Mouse (Mus musculus) bone marrow macrophage, adult 2 months (primary cell): ENCODE measurements around the gene Hist1h3d. TPM values are rescaled to one million over a fixed set of nuclear protein-coding genes. Genes with fewer than 3 reads are reported as not detected.

ENCODE experiments used
- H3K27ac ChIP-seq: 2 replicates; pipeline ENCODE4 v1.5.1; 2012; ENCODE audit warnings: low read depth, low read length; ENCODE audit not compliant: insufficient read depth
- H3K4me1 ChIP-seq: 2 replicates; pipeline ENCODE4 v1.6.1; 2012; ENCODE audit warnings: low read length; ENCODE audit not compliant: control insufficient read depth, insufficient read depth
- H3K4me3 ChIP-seq: 2 replicates; pipeline ENCODE4 v1.5.1; 2012; ENCODE audit warnings: mild to moderate bottlenecking, low read length, moderate library complexity; ENCODE audit not compliant: insufficient read depth
- CTCF ChIP-seq: IDR thresholded peaks from 2 replicates; pipeline ENCODE4 v1.5.1; 2012; ENCODE audit warnings: low read depth, mild to moderate bottlenecking, low read length, moderate library complexity
- POLR2A ChIP-seq: IDR thresholded peaks from 2 replicates; pipeline ENCODE4 v1.6.1; 2012; ENCODE audit warnings: mild to moderate bottlenecking, low read depth, low read length, borderline replicate concordance
- polyA plus RNA-seq: library from polyadenylated mRNA; stranded (reverse); fragments of >200 nt; gene quantifications from 2 replicates; pipeline ENCODE4 v1.2.4, GENCODE M21; 2012; ENCODE audit not compliant: missing spikeins, insufficient read depth, insufficient read length

The Hist1h3d gene
- polyA plus RNA-seq, 1 experiment = 2.3 TPM

DNA sequence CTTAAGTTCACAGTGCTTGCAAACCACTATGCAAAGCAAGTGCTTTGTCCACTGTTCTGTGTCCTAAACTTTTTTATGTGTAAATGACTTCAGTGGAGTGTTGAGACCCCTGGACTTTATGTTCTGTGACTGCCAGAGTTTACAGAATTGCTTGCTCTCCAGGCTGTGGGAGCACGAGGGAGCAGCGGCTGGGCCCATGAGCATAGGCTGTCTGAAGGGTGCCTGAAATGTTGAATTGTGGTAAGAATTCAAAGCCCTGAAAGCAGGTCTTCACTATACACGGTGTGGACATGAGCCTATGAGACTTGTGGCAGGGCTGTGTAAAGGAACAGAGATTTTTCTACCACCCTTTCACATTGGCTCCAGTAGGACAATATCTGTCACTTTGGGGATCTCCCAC, 36.1 kb downstream of the Hist1h3d start:
- Histone ChIP-seq H3K4me1 (peaks cover 11% of the 10 kb centered on the region), H3K27ac (no peak overlapping the region), H3K4me3 (no peak overlapping the region)
- TF ChIP-seq CTCF (no peak), POLR2A (no peak)

DNA sequence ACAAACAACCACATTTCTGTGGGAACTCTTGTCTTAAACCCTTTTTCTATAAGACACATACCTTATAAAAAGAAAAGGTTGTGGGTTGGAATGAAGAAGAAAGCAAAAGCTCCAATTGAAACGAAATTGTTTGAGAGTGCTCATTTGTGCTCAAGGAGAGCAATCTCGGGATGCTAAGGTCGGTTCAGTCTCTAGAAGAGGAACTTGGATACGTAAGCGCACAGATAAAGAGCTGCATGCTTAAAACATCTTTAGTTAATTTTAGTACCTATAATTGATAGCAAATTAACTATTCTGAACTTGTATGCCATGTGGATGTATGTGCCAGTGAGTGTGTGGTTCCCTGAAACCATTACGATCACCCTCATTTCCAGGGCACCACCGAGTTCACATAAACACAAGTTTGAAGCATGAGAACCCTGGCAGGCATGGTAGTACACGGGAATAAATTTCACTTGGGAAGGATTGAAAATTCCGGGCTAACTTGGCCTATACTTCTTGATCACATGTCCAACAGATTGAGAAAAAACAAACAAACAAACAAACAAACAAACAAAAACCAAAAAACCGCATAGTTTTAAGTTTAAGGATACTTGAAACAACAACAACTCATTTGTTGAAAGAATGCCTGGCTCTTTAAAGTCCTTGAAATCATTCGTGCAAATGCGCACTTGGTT, 44.6 kb downstream of the Hist1h3d start:
- peak overlapping the region; percentile 64 for H3K4me3 ChIP-seq
- peak overlapping the region; percentile 84 for H3K27ac ChIP-seq
- H3K4me1 ChIP-seq = peaks cover 14% of the 10 kb centered on the region
- TF ChIP-seq CTCF (no peak), POLR2A (no peak)

DNA sequence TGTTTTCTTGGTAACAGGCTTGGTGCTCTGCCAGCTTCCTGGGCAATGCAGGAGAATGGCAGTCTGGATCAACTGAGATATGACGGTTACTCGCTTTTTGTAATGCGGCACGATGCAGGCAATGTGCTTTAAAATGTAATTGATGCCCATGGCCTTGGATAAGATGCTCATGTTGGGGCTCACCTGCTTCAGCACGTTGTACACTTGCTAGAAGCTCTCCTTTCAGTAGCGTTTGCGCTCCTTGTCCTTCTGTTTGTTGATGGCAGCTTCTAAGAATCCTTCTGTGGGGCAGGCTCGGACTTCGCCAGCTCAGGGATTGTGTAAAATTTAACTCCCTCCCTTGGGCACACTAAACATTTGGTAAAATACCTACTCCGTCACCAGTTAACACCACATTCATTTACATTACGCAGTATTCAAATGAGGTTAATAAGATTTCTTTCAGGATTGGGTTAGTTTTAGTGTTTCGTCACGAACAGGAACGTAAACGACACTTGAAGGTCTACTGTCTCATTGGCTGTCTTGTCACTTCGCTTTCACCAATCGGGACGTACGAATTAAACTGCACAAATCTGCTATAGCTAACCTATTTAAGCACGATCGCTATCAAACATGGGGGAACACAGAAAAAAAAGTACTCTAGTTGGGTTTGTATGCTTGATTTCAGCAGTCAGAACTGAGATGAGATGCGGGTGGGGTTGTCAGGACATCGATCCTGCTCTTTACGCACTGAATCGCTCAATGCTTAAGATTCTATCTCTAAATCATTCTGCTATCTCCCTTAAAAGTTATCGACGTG, 45.4 kb downstream of the Hist1h3d start, which contains the start of gene Hist1h2be:
Hist1h2be (minus strand) TSS at position 392 of the 799 bp plus-strand sequence.
- H3K4me1 ChIP-seq = peaks cover 14% of the 10 kb centered on the region

DNA sequence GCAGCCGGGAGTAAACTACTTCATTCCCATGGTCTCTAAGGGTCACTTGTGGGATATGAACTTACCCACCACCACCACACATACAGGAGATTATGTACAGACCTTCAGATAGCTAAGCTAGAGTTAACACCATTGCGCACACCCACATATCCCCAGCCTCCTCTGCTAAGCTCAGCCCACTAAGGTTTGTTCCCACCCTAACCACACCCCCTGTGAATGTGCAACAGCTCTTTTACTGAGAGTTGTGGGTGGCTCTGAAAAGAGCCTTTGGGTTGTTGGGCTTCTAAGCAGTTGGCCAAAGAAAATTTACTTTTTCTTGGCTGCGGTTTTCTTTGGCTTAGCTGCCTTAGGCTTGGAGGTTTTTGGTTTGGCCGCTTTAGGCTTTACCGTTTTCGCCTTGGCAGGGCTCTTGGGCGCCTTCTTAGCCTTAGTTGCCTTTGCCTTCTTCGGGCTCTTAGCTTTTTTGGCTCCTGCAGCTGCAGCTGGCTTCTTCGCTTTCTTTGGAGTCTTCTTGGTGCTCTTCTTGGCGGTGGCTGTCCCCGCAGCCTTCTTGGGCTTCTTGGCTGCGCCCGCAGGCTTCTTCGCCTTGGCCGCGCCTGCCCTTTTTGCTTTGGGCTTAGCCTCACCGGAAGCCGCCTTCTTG, 46.1 kb downstream of the Hist1h3d start:
- peak overlapping the region; percentile 64 for H3K4me3 ChIP-seq
- TF ChIP-seq CTCF (no peak), POLR2A (no peak)
- H3K27ac ChIP-seq = peak overlapping the region; percentile 90
- H3K4me1 ChIP-seq = peaks cover 14% of the 10 kb centered on the region

More for the DNA sequence above, 45.4 kb downstream of the Hist1h3d start, which contains the start of gene Hist1h2be:
- Histone ChIP-seq H3K27ac (peak within 1 kb of the TSS; percentile 90), H3K4me3 (peak within 1 kb of the TSS; percentile 64)
- TF ChIP-seq POLR2A = no peak
- no peak for TF ChIP-seq CTCF

DNA sequence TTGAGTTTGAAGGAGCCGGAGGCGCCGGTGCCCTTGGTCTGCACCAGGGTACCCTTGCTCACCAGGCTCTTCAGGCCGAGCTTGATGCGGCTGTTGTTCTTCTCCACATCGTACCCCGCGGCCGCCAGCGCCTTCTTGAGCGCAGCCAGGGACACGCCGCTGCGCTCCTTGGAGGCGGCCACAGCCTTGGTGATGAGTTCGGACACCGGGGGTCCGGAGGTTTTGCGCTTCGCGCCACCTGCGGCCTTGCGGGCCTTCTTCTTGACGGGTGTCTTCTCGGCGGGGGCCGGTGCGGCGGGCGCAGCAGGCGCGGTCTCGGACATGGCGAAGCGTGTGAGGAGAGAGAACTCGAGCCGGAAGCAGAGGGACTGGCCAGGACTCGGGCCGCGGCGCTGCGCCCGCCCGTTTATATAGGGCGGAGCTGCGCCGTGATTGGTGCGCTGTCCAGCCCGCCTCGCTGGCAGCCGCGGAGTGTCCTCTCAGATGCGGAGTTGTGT, 46.7 kb downstream of the Hist1h3d start, which contains the start of gene Hist1h1e:
Hist1h1e (minus strand) TSS at position 384 of the 497 bp plus-strand sequence.
- Histone ChIP-seq H3K27ac (peak within 1 kb of the TSS; percentile 90), H3K4me3 (peak within 1 kb of the TSS; percentile 64), H3K4me1 (peaks cover 13% of the 10 kb centered on the region)
- peak; percentile 84; the same call in 1 of the 2 replicates for TF ChIP-seq POLR2A

DNA sequence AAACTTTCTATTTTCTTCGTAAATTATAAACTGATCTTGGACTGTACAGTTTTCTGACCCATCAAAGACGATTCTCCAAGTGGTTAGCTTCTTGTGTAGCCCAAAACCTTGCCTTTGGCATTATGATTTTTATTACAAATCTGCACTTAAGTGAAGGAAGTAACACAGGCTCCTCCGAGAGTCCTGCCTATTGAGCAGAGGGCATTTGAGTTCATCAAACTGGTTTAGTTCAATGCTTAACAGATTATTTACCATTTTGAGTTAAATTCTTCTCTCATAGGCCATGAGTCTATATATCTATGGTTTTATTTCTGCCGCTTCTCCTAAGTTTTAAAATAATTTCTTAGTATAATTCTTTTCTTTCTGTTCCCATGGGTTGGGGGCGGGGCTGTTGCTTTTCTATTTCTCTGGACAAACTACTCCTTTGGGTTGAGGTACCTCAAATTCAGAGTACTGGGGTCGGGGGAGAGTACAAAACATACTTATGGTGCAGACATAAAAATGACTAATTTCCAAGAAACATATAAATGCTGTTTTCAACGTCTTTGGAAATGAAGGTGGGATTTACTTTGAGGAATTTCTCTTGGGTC, 47.4 kb downstream of the Hist1h3d start:
- Histone ChIP-seq H3K27ac (peak overlapping the region; percentile 62), H3K4me3 (peak overlapping the region; percentile 41), H3K4me1 (peaks cover 12% of the 10 kb centered on the region)
- TF ChIP-seq CTCF (no peak), POLR2A (no peak)

Other genes with a start within 250 kb of the Hist1h3d start
- 14.9 and 16.4 TPM in 2 replicates for gene Zfp322a, start 206.6 kb upstream of the Hist1h3d start, polyA plus RNA-seq
- gene Abt1, start 151.9 kb upstream of the Hist1h3d start, polyA plus RNA-seq = 4.8 and 4.9 TPM in 2 replicates
- gene Btn1a1, start 109.9 kb upstream of the Hist1h3d start, polyA plus RNA-seq = not detected in 2 replicates
- gene Btn2a2, start 86.9 kb upstream of the Hist1h3d start, polyA plus RNA-seq = not detected in 2 replicates
- 2.5 and 3.1 TPM in 2 replicates for gene Hist1h4h, start 44.7 kb upstream of the Hist1h3d start, polyA plus RNA-seq
- 42.5 and 76.9 TPM in 2 replicates for gene Hist1h2af, start 41.9 kb upstream of the Hist1h3d start, polyA plus RNA-seq
- not detected in 2 replicates for gene Hist1h3g, start 40.3 kb upstream of the Hist1h3d start, polyA plus RNA-seq
- 0.71 and 0.97 TPM in 2 replicates for gene Hist1h2bh, start 32.4 kb upstream of the Hist1h3d start, polyA plus RNA-seq
- gene Hist1h3f, start 31.7 kb upstream of the Hist1h3d start, polyA plus RNA-seq = 0.80 TPM in 1 of 2 replicates, not detected in the other
- gene Hist1h4f, start 24.1 kb upstream of the Hist1h3d start, polyA plus RNA-seq = 4.7 TPM in 1 of 2 replicates, not detected in the other
- gene Hist1h1d, start 22.5 kb upstream of the Hist1h3d start, polyA plus RNA-seq = 0.11 and 0.39 TPM in 2 replicates
- 1.5 and 3.6 TPM in 2 replicates for gene Hist1h3e, start 13.4 kb upstream of the Hist1h3d start, polyA plus RNA-seq
- 1.7 TPM in 1 of 2 replicates, not detected in the other for gene Hist1h2ae, start 4.5 kb upstream of the Hist1h3d start, polyA plus RNA-seq
- gene Hist1h2bg, start 4.4 kb upstream of the Hist1h3d start, polyA plus RNA-seq = 9.8 and 11.9 TPM in 2 replicates
- gene Hist1h2bf, start 1.6 kb upstream of the Hist1h3d start, polyA plus RNA-seq = 3.8 and 7.9 TPM in 2 replicates
- gene Hist1h2ad, start 1.4 kb upstream of the Hist1h3d start, polyA plus RNA-seq = not detected in 2 replicates
- gene Hist1h4d, start 5.8 kb downstream of the Hist1h3d start, polyA plus RNA-seq = 1.6 and 2.5 TPM in 2 replicates
- 0.86 and 2.1 TPM in 2 replicates for gene Hist1h2be, start 45.4 kb downstream of the Hist1h3d start, polyA plus RNA-seq
- 2.6 TPM in 2 replicates for gene Hist1h1e, start 46.8 kb downstream of the Hist1h3d start, polyA plus RNA-seq
- 0.35 and 0.40 TPM in 2 replicates for gene Hist1h2ac, start 108.2 kb downstream of the Hist1h3d start, polyA plus RNA-seq
- gene Hist1h2bc, start 108.4 kb downstream of the Hist1h3d start, polyA plus RNA-seq = 55.8 and 61.9 TPM in 2 replicates
- 0.62 TPM in 1 of 2 replicates, not detected in the other for gene Hist1h1t, start 120.1 kb downstream of the Hist1h3d start, polyA plus RNA-seq
- gene Hist1h4c, start 122.7 kb downstream of the Hist1h3d start, polyA plus RNA-seq = not detected in 2 replicates
- gene Hfe, start 135.1 kb downstream of the Hist1h3d start, polyA plus RNA-seq = 95.3 and 104 TPM in 2 replicates
- 75.5 and 80.8 TPM in 2 replicates for gene Hist1h1c, start 163.0 kb downstream of the Hist1h3d start, polyA plus RNA-seq
- gene Hist1h3c, start 169.8 kb downstream of the Hist1h3d start, polyA plus RNA-seq = 1.2 TPM in 1 of 2 replicates, not detected in the other
- 1.3 TPM in 1 of 2 replicates, not detected in the other for gene Hist1h2bb, start 171.0 kb downstream of the Hist1h3d start, polyA plus RNA-seq
- gene Hist1h2ab, start 175.4 kb downstream of the Hist1h3d start, polyA plus RNA-seq = 4.3 and 8.4 TPM in 2 replicates
- gene Hist1h3b, start 176.5 kb downstream of the Hist1h3d start, polyA plus RNA-seq = 2.1 and 4.8 TPM in 2 replicates
- gene Hist1h4b, start 181.2 kb downstream of the Hist1h3d start, polyA plus RNA-seq = 4.5 and 5.1 TPM in 2 replicates
- gene Hist1h4a, start 185.5 kb downstream of the Hist1h3d start, polyA plus RNA-seq = not detected in 2 replicates
- not detected in 2 replicates for gene Hist1h3a, start 186.6 kb downstream of the Hist1h3d start, polyA plus RNA-seq
- not detected in 2 replicates for gene Hist1h1a, start 187.9 kb downstream of the Hist1h3d start, polyA plus RNA-seq
- not detected in 2 replicates for gene Trim38, start 194.2 kb downstream of the Hist1h3d start, polyA plus RNA-seq
- not detected in 2 replicates for gene Slc17a2, start 231.2 kb downstream of the Hist1h3d start, polyA plus RNA-seq